Mouse (Mus musculus): ENCODE measurements around the gene Rad51b. TPM values are rescaled to one million over a fixed set of nuclear protein-coding genes. Genes with fewer than 3 reads are reported as not detected.

Rad51b gene
- total RNA-seq, 2 experiments from 2014 or later = 10.8 to 19.0 TPM

- ATAC-seq (replicated peaks; ENCODE audit: poor library complexity, severe bottlenecking) = 0 out of 2 replicates have a peak, but pooled peaks have one; percentile 10
These were observed 333.1 kb downstream of the Rad51b start for GRCm38 (mm10) chr12:79629945-79630850.

- ATAC-seq (replicated peaks; ENCODE audit: poor library complexity, severe bottlenecking) = peak; percentile 96
These were observed 336.5 kb downstream of the Rad51b start for GRCm38 (mm10) chr12:79633458-79634106.

DNA sequence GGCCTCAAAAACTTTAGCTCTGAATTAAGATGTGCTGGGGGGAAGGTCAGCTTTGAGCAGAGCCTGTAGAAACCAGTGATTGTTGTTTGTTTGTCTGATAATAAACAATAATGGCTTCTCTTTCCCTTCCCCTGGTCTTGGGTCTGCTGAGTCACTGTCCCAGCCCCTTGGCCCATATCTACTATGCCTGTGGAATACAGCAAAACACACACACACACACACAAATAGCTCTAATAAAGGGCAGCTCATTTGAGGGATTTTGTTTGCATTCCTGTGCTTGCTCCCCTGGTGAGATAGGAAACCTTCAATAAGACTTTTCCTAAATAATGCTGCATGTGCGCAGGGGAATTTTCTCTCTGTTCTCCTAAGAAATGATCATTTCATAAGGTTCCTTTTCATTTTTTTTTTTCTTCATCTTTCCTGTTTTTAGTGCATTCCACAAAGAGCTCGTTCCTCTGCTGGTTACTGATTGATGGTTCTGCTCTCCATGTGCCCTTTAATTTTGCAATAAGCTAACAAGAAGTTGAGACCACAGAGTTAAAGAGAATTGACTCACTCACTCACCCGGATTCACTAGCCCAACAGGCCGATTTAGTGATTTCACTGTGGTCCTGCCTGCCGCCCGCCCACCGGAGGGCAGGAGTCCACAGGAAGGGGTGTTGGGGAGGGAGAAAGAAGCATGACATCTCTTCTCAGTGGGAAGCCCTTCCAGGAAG is 344.6 kb downstream of the Rad51b start:
- ATAC-seq (replicated peaks; ENCODE audit: poor library complexity, severe bottlenecking) = peak; percentile 74

GRCm38 (mm10) chr12:79642715-79643114 is 345.6 kb downstream of the Rad51b start:
- peak; percentile 78 for ATAC-seq (replicated peaks; ENCODE audit: poor library complexity, severe bottlenecking)

DNA sequence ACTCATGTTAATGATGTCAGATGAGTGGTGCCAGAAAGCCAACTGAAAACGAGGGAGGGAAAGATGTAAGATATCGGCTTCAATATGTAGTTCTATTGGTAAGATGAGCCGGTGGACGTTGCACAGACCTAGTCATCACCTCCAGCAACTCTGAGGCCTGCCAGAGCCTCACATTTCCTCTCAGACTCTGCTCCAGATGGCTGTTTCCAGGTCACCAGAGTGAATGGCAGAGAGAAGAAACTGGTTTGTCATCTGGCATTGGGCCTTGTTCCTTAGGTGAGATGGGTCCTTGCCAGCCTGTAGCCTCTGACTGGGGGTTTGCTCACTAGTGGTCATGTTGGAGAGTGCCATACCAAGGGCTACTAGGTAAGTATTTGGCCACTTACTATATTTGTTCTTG is 348.6 kb downstream of the Rad51b start:
- ATAC-seq (replicated peaks; ENCODE audit: poor library complexity, severe bottlenecking) = no peak

- peak; percentile 67 for ATAC-seq (replicated peaks; ENCODE audit: poor library complexity, severe bottlenecking)
These were observed 349.6 kb downstream of the Rad51b start for GRCm38 (mm10) chr12:79646646-79647164.

DNA sequence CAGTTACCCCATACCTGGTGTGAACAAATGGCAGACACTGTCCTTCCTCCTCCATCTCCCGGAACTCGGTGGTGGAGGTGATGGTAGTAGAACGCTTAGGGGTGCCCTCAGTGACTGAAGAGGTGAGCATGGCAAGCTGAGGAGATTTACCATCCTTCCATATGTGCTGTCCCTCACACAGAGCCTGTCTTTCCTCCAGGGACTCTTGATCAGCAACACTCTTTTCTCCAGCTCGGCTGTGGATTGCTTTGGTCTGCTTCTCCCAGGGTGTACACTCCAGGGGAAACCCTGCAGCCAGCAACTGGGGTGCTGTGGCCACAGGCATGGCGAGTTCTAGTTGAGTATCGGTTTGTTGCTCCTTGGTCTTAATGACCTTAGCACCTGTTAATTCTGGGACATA is 350.3 kb downstream of the Rad51b start:
- ATAC-seq (replicated peaks; ENCODE audit: poor library complexity, severe bottlenecking) = no peak

- ATAC-seq (replicated peaks; ENCODE audit: poor library complexity, severe bottlenecking) = no peak
These were observed 350.9 kb downstream of the Rad51b start for GRCm38 (mm10) chr12:79647976-79648375.

DNA sequence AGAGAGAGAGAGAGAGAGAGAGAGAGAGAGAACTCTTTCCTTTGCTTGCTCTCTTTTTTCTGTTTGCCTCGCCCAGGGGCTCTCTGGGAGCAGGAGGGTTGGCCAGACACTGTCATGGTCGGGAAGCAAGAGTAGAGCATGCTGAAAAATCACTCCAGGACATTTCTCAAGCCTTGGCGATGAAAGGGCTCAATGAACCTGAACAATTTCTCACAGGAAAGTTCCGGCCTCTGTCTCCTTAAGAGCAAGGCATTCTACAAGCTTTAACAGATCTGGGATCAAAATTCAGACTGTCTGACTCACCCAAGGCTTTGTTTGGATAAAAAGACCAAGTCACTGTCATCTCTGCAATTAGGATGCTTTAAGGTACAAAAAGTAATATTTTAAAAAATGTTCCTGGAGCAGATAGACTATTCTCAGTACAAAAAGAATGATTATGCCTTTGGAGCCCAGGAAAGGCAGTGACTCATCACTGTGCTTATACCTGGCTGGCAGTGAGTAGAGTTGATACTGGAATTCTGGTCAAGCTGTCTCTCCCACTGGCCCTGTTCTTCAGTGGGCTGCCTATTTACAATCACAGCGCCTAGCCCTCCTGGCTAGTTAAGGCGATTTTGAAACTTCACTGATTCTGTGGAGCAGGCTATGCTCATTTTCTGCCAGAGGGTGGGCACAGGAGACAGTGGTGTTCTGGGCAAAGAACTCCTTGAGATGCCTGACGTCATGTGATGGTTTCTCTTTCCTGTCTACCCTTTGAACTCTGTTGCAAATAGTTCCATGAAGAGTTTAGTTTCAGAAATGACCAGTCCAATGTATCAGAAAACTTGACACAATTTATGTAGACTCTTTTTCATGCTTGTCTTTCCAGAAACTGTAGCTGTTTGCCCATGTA is 352.0 kb downstream of the Rad51b start:
- no peak for ATAC-seq (replicated peaks; ENCODE audit: poor library complexity, severe bottlenecking)

DNA sequence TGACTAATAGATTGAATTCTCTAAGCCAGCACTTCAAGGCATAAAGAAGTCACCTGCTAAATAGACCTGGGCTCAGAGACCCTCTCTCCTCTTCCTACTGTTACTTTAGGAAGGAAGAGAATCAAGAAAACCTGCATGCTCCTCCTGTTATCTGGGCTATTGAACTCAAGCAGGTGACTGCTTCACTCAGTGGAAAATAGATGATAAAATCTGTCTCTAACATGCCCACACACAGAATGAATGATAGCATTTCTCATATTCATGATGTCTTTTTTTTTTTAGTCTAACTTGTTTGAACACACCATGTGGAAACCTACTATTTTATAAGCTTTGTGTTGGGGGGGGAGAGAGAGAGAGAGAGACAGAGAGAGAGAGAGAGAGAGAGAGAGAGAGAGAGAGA is 352.7 kb downstream of the Rad51b start:
- no peak for ATAC-seq (replicated peaks; ENCODE audit: poor library complexity, severe bottlenecking)

GRCm38 (mm10) chr12:79655138-79655537 is 358.1 kb downstream of the Rad51b start:
- no peak for ATAC-seq (replicated peaks; ENCODE audit: poor library complexity, severe bottlenecking)

GRCm38 (mm10) chr12:79658861-79659260 is 361.8 kb downstream of the Rad51b start:
- no peak for ATAC-seq (replicated peaks; ENCODE audit: poor library complexity, severe bottlenecking)

- no peak for ATAC-seq (replicated peaks; ENCODE audit: poor library complexity, severe bottlenecking)
These were observed 364.2 kb downstream of the Rad51b start for GRCm38 (mm10) chr12:79661270-79661669.

GRCm38 (mm10) chr12:79663131-79663892 is 366.2 kb downstream of the Rad51b start:
- no peak for ATAC-seq (replicated peaks; ENCODE audit: poor library complexity, severe bottlenecking)

DNA sequence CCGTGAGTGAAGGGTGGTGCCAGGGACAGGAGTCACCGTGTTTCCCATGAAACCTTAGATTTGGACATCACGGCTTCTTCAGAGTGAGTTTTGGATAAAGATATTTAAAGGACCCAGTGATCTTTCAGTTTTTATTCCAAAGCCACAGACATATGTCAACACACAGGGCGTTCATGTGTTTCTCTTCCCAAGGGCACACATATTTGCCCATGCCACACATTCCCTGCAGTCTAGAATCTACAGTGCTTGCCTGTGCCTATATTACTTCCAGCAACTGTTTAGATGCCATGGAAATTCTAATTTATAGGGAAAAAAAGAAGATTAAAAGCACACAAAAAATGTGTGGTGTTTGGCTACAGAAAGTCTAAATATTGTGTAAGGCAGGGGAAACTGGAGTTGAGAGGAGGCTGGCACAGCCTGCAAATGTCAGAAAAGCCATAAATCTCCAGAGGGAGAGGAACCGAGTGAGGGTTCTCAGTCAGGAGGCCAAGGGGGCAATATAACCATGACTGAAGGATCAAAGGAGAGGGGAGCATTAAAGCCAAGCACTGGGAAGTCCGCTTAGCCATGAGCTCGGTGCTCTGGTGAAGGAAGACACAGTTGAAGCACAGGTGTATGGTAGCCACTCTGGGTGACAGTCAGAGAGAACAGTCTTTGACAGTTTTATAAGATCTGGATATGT is 367.0 kb downstream of the Rad51b start:
- ATAC-seq (replicated peaks; ENCODE audit: poor library complexity, severe bottlenecking) = no peak

DNA sequence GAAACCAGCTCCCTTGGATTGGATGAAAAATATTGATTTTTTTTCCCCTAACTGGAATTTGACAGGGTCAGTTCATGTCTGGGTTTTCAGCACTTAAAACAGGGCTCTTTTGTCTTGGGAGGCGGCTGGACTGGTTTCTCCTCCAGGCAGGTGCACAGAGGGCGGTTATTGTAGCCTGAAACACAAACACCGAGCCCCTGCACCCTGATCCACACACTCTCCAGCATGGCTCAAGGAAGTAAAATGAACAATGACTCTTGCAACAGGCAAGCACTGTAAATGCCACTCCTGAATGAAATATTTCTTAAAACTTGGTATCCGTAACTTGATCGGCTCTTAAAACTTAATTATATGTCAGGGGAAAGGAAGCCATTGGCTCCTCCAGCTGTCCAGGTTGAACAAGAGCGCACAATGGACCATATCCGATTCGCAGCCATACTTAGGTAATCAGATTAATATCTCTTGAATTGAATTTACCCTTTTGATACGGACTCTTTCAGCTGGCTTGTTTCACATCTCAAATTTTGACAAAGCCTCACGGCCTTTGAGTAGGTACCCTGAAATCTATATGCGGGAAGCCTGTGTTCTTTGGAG is 377.9 kb downstream of the Rad51b start:
- no peak for ATAC-seq (replicated peaks; ENCODE audit: poor library complexity, severe bottlenecking)

DNA sequence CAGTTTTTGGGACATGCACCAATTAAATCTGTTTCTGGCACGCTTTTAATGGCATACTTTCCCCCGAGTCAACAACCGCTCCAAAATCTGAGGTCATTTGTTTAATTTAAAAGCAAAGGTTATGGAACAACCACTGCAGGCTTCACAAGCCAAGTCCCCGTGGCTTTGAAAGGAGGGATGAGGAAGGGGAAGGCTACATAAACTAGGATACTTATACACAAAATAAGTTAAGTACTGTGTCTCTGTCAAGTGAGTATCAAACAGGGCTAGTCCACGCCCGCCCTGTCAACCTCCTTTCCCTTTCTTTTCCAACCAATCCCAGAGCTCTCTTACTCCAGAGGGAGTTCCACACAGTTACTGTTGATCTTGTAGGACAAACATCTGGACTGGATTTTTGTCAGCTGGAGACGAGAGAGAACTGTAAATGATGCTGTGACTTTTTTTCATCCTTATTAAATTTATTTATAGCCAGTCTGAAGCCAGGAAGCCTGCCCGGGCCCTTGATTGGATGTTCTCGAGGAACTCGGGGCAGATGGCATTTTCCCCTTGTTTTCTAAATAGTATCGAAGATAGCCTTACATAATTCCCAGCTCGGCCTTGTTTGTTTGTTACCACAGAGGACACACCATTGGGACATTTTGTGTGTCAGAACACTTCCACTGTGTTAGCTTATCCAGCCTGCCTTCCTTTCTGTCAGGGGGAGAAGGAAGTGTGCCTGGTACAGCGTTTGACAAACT is 378.5 kb downstream of the Rad51b start:
- peak; percentile 61 for ATAC-seq (replicated peaks; ENCODE audit: poor library complexity, severe bottlenecking)

Measured in granulocyte monocyte progenitor cell, adult 5-6 weeks (primary cell).